Mouse (Mus musculus) neural tube, embryonic 13.5 days (tissue): ENCODE measurements around the gene Elfn2. TPM values are rescaled to one million over a fixed set of nuclear protein-coding genes. Genes with fewer than 3 reads are reported as not detected.

Source experiments
- ATAC-seq: fragments of 200-750 bp; cut with Nextera tagmentation; 2 replicates; pipeline ENCODE4 v1.8.0; 2017; ENCODE audit warnings: low read depth, mild to moderate bottlenecking, moderate TSS enrichment, moderate library complexity
- H3K27ac ChIP-seq: fragments of 300-500 bp; sonication (generic); replicated peaks from 2 replicates; pipeline ENCODE4 v1.5.1; 2015; ENCODE audit warnings: moderate library complexity, mild to moderate bottlenecking, inconsistent platforms
- H3K27me3 ChIP-seq: fragments of 300-500 bp; sonication (generic); 2 replicates; pipeline ENCODE4 v1.6.1; 2015; ENCODE audit warnings: mild to moderate bottlenecking, inconsistent platforms
- H3K36me3 ChIP-seq: fragments of 300-500 bp; sonication (generic); 2 replicates; pipeline ENCODE4 v1.6.1; 2015; ENCODE audit warnings: mild to moderate bottlenecking, inconsistent platforms
- H3K4me1 ChIP-seq: fragments of 300-500 bp; sonication (generic); replicated peaks from 2 replicates; pipeline ENCODE4 v1.6.1; 2015; ENCODE audit warnings: inconsistent platforms
- H3K4me2 ChIP-seq: fragments of 300-500 bp; sonication (generic); 2 replicates; pipeline ENCODE4 v1.6.1; 2015; ENCODE audit warnings: inconsistent platforms, mild to moderate bottlenecking, moderate library complexity
- H3K4me3 ChIP-seq: fragments of 300-500 bp; sonication (generic); 2 replicates; pipeline ENCODE4 v1.5.1; 2015; ENCODE audit warnings: mild to moderate bottlenecking, inconsistent platforms
- H3K9ac ChIP-seq: fragments of 300-500 bp; sonication (generic); 2 replicates; pipeline ENCODE4 v1.6.1; 2015; ENCODE audit warnings: moderate library complexity, mild to moderate bottlenecking, inconsistent platforms
- H3K9me3 ChIP-seq: fragments of 300-500 bp; sonication (generic); 2 replicates; pipeline ENCODE4 v1.6.1; 2016; ENCODE audit warnings: inconsistent platforms
- WGBS: fragments of 180-500 bp; shearing (Covaris S2); methylation state at CpG from one replicate; pipeline ENCODE4 v1.1.7; 2015; 5-methylcytosine and 5-hydroxymethylcytosine counted together
- polyA plus RNA-seq: library from polyadenylated mRNA; unstranded; fragments of >200 nt; fragmentation: Nextera tagmentation; extraction: Ambion mirVana; gene quantifications from 2 replicates; pipeline ENCODE4 v1.2.1, GENCODE M21; 2015

Gene Elfn2
- 5.5 and 6.0 TPM in 2 replicates for polyA plus RNA-seq

- H3K9ac ChIP-seq, result peak within 1 kb of the TSS; percentile 81
- ATAC-seq, result peak; percentile 62
- WGBS, result 1% methylated on average over 88 of the region's 89 CpGs
- peaks cover 63% of the 10 kb centered on the region for H3K4me1 ChIP-seq
- peak within 1 kb of the TSS; percentile 62 for H3K4me3 ChIP-seq
- H3K36me3 ChIP-seq, result no peaks in the 10 kb centered on the region
- peak within 1 kb of the TSS; percentile 83 for H3K4me2 ChIP-seq
- H3K9me3 ChIP-seq, result no peaks in the 10 kb centered on the region
- peak within 1 kb of the TSS; percentile 75 for H3K27ac ChIP-seq
- peaks cover 57% of the 10 kb centered on the region for H3K27me3 ChIP-seq
Observed at GRCm38 (mm10) chr15:78718290-78719250, at the start of gene Elfn2. TSS of gene Elfn2 (minus strand) at chr15:78718771.

- H3K27ac ChIP-seq, result peak overlapping the region; percentile 59
- no peaks in the 10 kb centered on the region for H3K9me3 ChIP-seq
- H3K27me3 ChIP-seq, result no peaks in the 10 kb centered on the region
- H3K4me3 ChIP-seq, result no peak overlapping the region
- no peak for ATAC-seq
- 0 out of 2 replicates have a peak overlapping the region, but pooled peaks have one; percentile 32 for H3K9ac ChIP-seq
- 78% methylated on average over 5 of the region's 5 CpGs for WGBS
- peaks cover 27% of the 10 kb centered on the region for H3K4me1 ChIP-seq
- H3K4me2 ChIP-seq, result no peak overlapping the region
- H3K36me3 ChIP-seq, result peaks cover 3% of the 10 kb centered on the region; the same call in 1 of the 2 replicates
Observed at GRCm38 (mm10) chr15:78763704-78764103, 45.1 kb upstream of the Elfn2 start.

GRCm38 (mm10) chr15:78763210-78763609, 44.6 kb upstream of the Elfn2 start:
- Histone ChIP-seq H3K4me3 (no peak overlapping the region), H3K27me3 (no peaks in the 10 kb centered on the region), H3K27ac (peak overlapping the region; percentile 59), H3K9ac (0 out of 2 replicates have a peak overlapping the region, but pooled peaks have one; percentile 32), H3K36me3 (peaks cover 3% of the 10 kb centered on the region; the same call in 1 of the 2 replicates), H3K4me1 (peaks cover 22% of the 10 kb centered on the region), H3K9me3 (no peaks in the 10 kb centered on the region), H3K4me2 (no peak overlapping the region)
- ATAC-seq, result 0 out of 2 replicates have a peak, but pooled peaks have one; percentile 26
- 23% methylated on average over 9 of the region's 10 CpGs for WGBS

GRCm38 (mm10) chr15:78761112-78761511, 42.5 kb upstream of the Elfn2 start:
- no peaks in the 10 kb centered on the region for H3K9me3 ChIP-seq
- no peaks in the 10 kb centered on the region for H3K27me3 ChIP-seq
- H3K9ac ChIP-seq, result no peak overlapping the region
- no peaks in the 10 kb centered on the region for H3K36me3 ChIP-seq
- WGBS, result 73% methylated on average over 13 of the region's 13 CpGs
- no peak overlapping the region for H3K27ac ChIP-seq
- H3K4me1 ChIP-seq, result peaks cover 9% of the 10 kb centered on the region
- H3K4me2 ChIP-seq, result no peak overlapping the region
- no peak overlapping the region for H3K4me3 ChIP-seq
- ATAC-seq, result no peak

GRCm38 (mm10) chr15:78758132-78758531, 39.6 kb upstream of the Elfn2 start:
- Histone ChIP-seq H3K4me1 (peaks cover 14% of the 10 kb centered on the region), H3K27ac (no peak overlapping the region), H3K4me3 (no peak overlapping the region), H3K27me3 (no peaks in the 10 kb centered on the region), H3K4me2 (no peak overlapping the region), H3K36me3 (no peaks in the 10 kb centered on the region), H3K9me3 (no peaks in the 10 kb centered on the region), H3K9ac (no peak overlapping the region)
- 92% methylated on average over 6 of the region's 6 CpGs for WGBS
- no peak for ATAC-seq

GRCm38 (mm10) chr15:78755966-78756725, 37.6 kb upstream of the Elfn2 start:
- no peak for ATAC-seq
- Histone ChIP-seq H3K27ac (no peak overlapping the region), H3K4me2 (no peak overlapping the region), H3K4me3 (no peak overlapping the region), H3K27me3 (no peaks in the 10 kb centered on the region), H3K36me3 (no peaks in the 10 kb centered on the region), H3K9ac (no peak overlapping the region), H3K9me3 (no peaks in the 10 kb centered on the region), H3K4me1 (peaks cover 22% of the 10 kb centered on the region)
- WGBS, result 72% methylated on average over 12 of the region's 12 CpGs

- Histone ChIP-seq H3K27ac (peak overlapping the region; percentile 42), H3K4me2 (no peak overlapping the region), H3K9ac (no peak overlapping the region), H3K36me3 (no peaks in the 10 kb centered on the region), H3K27me3 (no peaks in the 10 kb centered on the region), H3K4me3 (no peak overlapping the region), H3K4me1 (peaks cover 31% of the 10 kb centered on the region), H3K9me3 (no peaks in the 10 kb centered on the region)
- no peak for ATAC-seq
- 66% methylated on average over 3 of the region's 3 CpGs for WGBS
Observed at GRCm38 (mm10) chr15:78755226-78755625, 36.7 kb upstream of the Elfn2 start.

- no peak for ATAC-seq
Observed at GRCm38 (mm10) chr15:78754144-78754543, 35.6 kb upstream of the Elfn2 start.

GRCm38 (mm10) chr15:78752991-78753390, 34.4 kb upstream of the Elfn2 start:
- no peaks in the 10 kb centered on the region for H3K9me3 ChIP-seq
- H3K4me3 ChIP-seq, result no peak overlapping the region
- H3K36me3 ChIP-seq, result no peaks in the 10 kb centered on the region
- H3K4me1 ChIP-seq, result peaks cover 43% of the 10 kb centered on the region
- H3K4me2 ChIP-seq, result no peak overlapping the region
- no peak overlapping the region for H3K27ac ChIP-seq
- ATAC-seq, result no peak
- no peaks in the 10 kb centered on the region for H3K27me3 ChIP-seq
- no peak overlapping the region for H3K9ac ChIP-seq

More at GRCm38 (mm10) chr15:78754144-78754543, 35.6 kb upstream of the Elfn2 start:
- Histone ChIP-seq H3K27ac (peak overlapping the region; percentile 42; the same call in 1 of the 2 replicates), H3K27me3 (no peaks in the 10 kb centered on the region), H3K4me3 (no peak overlapping the region), H3K4me2 (no peak overlapping the region), H3K9ac (no peak overlapping the region), H3K9me3 (no peaks in the 10 kb centered on the region), H3K36me3 (no peaks in the 10 kb centered on the region), H3K4me1 (peaks cover 41% of the 10 kb centered on the region)
- 75% methylated on average over 5 of the region's 5 CpGs for WGBS

- no peak overlapping the region; the same call in 1 of the 2 replicates for H3K9ac ChIP-seq
- H3K4me2 ChIP-seq, result no peak overlapping the region
- H3K9me3 ChIP-seq, result no peaks in the 10 kb centered on the region
- no peaks in the 10 kb centered on the region for H3K36me3 ChIP-seq
- ATAC-seq, result peak; percentile 65
- peaks cover 43% of the 10 kb centered on the region for H3K4me1 ChIP-seq
- no peak overlapping the region for H3K4me3 ChIP-seq
- H3K27ac ChIP-seq, result peak overlapping the region; percentile 75
- 34% methylated on average over 6 of the region's 6 CpGs for WGBS
- no peaks in the 10 kb centered on the region for H3K27me3 ChIP-seq
Observed at GRCm38 (mm10) chr15:78750608-78751350, 32.2 kb upstream of the Elfn2 start.

- Histone ChIP-seq H3K4me3 (no peak overlapping the region), H3K9me3 (no peaks in the 10 kb centered on the region), H3K4me1 (peaks cover 37% of the 10 kb centered on the region), H3K27me3 (no peaks in the 10 kb centered on the region), H3K27ac (peak overlapping the region; percentile 75), H3K4me2 (no peak overlapping the region), H3K9ac (no peak overlapping the region), H3K36me3 (no peaks in the 10 kb centered on the region)
- WGBS, result 56% methylated on average over 5 of the region's 5 CpGs
- ATAC-seq, result no peak
Observed at GRCm38 (mm10) chr15:78749855-78750254, 31.3 kb upstream of the Elfn2 start.
